Mouse (Mus musculus) A20 (cell line): ENCODE data around the gene Olfr707.
"Not testable (repeated sequence)": the region's sequence is repeated elsewhere in the genome, so short reads cannot be mapped to it uniquely, and the experiment has no call there.

Experiments
- DNase-seq: peaks from one replicate; pipeline ENCODE4 v3.0.0-alpha.2; 2011; ENCODE audit warnings: low read depth, low spot score

Olfr707 gene

DNA sequence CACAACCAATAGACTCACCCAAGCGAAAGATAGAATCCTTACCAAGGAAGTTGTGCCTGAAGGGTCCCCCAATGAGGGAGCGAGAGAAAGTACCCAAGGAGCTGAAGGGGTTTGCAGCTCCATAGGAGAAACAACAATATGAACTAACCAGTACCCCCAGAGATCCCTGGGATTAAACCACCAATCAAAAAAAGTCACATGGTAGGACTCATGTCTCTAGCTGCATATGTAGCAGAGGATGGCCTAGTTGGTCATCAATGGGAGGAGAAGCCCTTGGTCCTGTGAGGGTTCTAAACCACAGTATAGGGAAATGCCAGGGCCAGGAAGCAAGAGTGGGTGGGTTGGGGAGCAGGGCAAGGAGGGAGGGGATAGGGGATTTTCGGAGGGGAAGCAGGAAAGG is at the start of gene Olfr707:
Olfr707 (minus strand) TSS at position 101 of the 400 bp plus-strand sequence.
- not testable (repeated sequence) for DNase-seq

DNA sequence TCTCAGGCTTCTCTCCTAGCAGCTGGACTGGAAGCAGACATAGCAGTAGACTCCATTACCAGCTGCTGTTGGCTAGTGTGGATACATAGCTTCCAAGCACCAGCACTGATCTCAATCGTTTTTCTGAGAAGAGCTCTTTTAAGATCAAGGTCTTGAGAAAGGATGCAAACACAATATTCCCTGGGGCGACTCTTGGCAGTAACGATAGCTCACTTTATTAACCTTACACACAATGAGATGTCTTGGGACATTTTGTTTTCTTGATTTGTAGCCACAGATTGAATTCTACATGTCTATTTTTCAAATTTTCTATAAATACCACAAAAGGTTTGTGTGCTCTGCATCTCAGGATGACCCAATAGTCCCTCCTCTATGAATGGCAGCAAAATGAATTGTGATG is 47.2 kb upstream of the Olfr707 start, which contains the start of gene Olfr710:
Olfr710 (minus strand) TSS at position 101 of the 400 bp plus-strand sequence.
- no peak for DNase-seq

DNA sequence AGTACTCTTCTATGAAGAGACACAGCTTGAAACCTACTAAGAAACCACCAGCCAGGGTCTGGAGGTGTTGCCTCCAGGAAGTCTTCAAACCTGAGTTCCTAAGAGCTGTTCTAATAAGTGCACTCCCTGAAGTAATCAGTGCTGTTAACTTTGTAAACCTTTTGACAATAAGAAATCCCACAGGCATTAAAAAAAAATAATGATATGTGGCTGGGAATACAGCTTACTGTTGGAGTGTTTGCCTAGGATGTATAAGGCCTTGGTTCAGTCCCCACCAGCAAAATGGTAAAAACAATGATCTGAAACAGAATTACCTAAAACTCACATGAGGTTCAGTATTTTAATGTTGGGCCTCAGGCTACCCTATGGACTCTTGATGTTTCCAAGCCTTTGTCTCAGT is 31.1 kb upstream of the Olfr707 start, which contains the start of gene Olfr709-ps1:
Olfr709-ps1 (minus strand) TSS at position 101 of the 400 bp plus-strand sequence.
- no peak for DNase-seq

DNA sequence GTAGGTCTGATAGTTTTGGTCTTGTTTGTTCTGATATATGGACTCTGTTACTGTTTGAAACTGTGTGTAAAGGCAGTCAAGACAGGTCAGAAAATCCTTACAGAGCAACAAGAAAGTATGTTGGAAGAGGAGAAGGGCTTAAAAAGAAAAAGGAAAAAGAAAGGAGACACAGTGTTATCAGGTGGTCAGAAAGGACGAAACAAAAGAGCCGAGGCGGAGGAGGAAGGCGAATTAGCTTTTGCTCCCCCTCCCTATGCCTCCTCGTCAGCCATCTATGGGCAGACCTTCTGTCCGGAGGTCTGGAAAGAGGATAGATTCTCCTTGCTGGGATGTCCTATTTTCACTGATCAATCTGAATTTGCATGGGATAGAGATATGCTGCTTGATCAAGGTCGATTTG is 19.9 kb upstream of the Olfr707 start:
- DNase-seq = not testable (repeated sequence)

DNA sequence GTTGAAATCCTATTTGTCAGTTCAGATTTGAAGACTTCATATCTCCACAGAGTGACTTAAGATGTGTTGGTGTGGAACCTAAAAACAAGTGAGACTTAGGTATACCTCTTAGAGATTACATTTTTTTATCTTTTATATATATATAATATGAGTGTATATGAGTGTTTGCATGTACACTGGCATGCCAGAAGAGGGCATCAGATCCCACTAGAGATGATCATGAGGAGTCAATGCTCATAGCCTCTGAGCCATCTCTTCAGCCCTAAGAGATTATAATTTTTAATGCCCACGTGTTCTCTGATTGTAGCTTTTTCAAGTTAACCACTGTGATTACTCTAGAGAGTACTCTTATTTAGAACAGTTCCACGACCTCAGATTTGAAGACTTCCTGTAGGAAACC is 6.6 kb upstream of the Olfr707 start, which contains the start of gene Olfr1532-ps1:
Olfr1532-ps1 (plus strand) TSS at position 326 of the 400 bp plus-strand sequence.
- no peak for DNase-seq

DNA sequence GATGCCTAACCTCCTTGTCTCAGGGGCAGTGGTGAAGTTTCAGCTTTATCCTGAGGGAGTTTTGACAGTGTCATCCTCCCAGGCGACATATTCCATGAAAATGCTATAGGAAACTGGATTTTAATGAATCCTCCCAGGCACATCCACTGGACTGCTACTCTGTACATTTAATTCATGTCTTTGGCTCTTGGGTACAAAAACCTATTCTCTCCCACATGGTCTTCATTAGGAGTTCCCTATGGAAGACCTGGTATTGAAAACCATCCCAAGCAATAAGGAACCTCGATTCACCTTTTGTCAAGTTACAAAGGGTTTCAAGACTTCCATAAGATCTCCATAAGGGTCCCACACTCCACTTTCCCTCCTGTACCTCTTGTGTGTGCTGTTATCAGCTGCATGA is 13.0 kb downstream of the Olfr707 start, which contains the start of gene Olfr706:
Olfr706 (minus strand) TSS at position 101 of the 400 bp plus-strand sequence.
- no peak for DNase-seq

DNA sequence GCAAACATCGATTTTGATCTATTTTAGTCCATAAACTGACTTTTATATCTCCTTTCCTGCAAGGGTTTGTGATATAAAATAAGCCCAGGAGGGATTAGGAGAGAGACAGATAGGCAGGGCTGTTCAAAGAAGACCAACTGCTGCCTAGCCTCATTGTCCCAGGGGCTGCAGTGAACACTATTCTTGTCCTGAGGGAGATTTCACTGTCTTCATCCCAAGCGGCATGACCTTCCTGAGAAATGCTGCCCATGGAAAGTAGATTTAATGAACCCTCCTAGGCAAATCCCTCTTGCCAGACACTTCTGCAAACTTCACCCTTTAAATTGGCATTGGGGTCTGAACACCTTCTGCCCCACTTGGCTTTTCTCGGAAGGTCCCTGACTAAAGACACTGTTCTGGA is 24.2 kb downstream of the Olfr707 start, which contains the start of gene Olfr705:
Olfr705 (minus strand) TSS at position 101 of the 400 bp plus-strand sequence.
- no peak for DNase-seq

DNA sequence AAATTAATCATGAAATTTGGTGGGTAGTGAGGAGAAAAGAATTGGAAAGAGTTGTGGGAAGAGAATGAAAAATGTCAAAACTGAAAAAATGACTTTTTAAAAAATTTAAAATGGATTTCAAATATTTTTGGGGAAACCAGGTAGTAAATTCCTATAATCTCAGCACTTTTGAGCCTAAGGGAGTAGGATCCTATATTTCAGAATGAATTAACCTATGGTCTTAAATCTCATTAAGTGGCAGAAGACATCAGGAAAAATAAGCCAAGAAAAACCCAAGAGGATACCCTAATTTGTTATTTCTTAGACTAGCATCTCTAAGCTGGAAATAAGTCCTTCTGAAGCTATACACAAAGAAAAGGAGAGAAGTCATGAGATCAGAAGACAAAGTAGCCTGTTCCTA is 38.2 kb downstream of the Olfr707 start, which contains the start of gene Olfr704:
Olfr704 (plus strand) TSS at position 301 of the 400 bp plus-strand sequence.
- DNase-seq = no peak

DNA sequence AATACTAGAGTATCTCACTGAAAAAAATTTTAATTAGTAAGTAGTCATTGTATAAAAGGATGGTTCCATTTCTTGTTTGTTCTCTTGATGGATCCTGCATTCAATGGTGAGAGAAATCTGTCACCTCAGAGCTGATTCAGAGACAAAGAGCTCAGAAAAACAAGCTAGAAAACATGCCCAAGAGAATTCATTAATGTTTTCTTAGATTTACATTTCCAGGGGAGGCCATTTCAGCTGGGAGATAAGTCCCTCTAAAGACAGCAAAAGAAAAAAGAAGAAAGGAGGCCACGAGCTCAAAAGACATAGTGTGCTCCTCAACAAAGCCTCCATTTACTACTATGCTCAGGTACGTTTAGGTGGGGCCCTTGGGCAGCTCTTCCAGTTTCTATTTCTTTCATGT is 58.0 kb downstream of the Olfr707 start, which contains the start of gene Olfr703:
Olfr703 (plus strand) TSS at position 301 of the 400 bp plus-strand sequence.
- no peak for DNase-seq
